Mouse (Mus musculus) midbrain, postnatal 0 days (tissue): ENCODE results near the gene Myo16. TPM values are rescaled to one million over a fixed set of nuclear protein-coding genes. Genes with fewer than 3 reads are reported as not detected.

ENCODE experiments used
- ATAC-seq: fragments of 200-750 bp; cut with Nextera tagmentation; 2 replicates; pipeline ENCODE4 v1.8.0; 2017; ENCODE audit warnings: moderate number of reproducible peaks, mild to moderate bottlenecking, moderate TSS enrichment, moderate library complexity; ENCODE audit not compliant: low FRiP score
- DNase-seq: peaks from one replicate; pipeline ENCODE4 v3.0.0-alpha.2; 2015; ENCODE audit warnings: low spot score
- H3K27ac ChIP-seq: fragments of 300-500 bp; sonication (generic); 2 replicates; pipeline ENCODE4 v1.5.1; 2014; ENCODE audit warnings: low read depth, mild to moderate bottlenecking, low read length, mixed read lengths
- H3K27me3 ChIP-seq: fragments of 300-500 bp; sonication (generic); 2 replicates; pipeline ENCODE4 v1.6.1; 2014; ENCODE audit warnings: low read length, control low read depth, mixed read lengths; ENCODE audit not compliant: insufficient read depth
- H3K36me3 ChIP-seq: fragments of 300-500 bp; sonication (generic); 2 replicates; pipeline ENCODE4 v1.6.1; 2014; ENCODE audit warnings: low read length, control low read depth, mixed read lengths; ENCODE audit not compliant: insufficient read depth
- H3K4me1 ChIP-seq: fragments of 300-500 bp; sonication (generic); 2 replicates; pipeline ENCODE4 v1.6.1; 2014; ENCODE audit warnings: mild to moderate bottlenecking, control low read depth, antibody characterized with exemption, low read length, mixed read lengths; ENCODE audit not compliant: insufficient read depth
- H3K4me2 ChIP-seq: fragments of 300-500 bp; sonication (generic); 2 replicates; pipeline ENCODE4 v1.6.1; 2014; ENCODE audit warnings: low read depth, mild to moderate bottlenecking, low read length, mixed read lengths; ENCODE audit not compliant: poor library complexity, severe bottlenecking
- H3K4me3 ChIP-seq: fragments of 300-500 bp; sonication (generic); 2 replicates; pipeline ENCODE4 v1.5.1; 2014; ENCODE audit warnings: low read depth, mild to moderate bottlenecking, low read length, moderate library complexity
- H3K9ac ChIP-seq: fragments of 300-500 bp; sonication (generic); replicated peaks from 2 replicates; pipeline ENCODE4 v1.6.1; 2014; ENCODE audit warnings: mild to moderate bottlenecking, low read length, moderate library complexity, mixed read lengths; ENCODE audit not compliant: poor library complexity, severe bottlenecking
- H3K9me3 ChIP-seq: fragments of 300-500 bp; sonication (generic); 2 replicates; pipeline ENCODE4 v1.6.1; 2016; ENCODE audit warnings: low read length, control low read depth
- CTCF ChIP-seq: IDR thresholded peaks from 2 replicates; pipeline ENCODE4 v1.5.1; 2016; ENCODE audit warnings: antibody characterized with exemption, mild to moderate bottlenecking
- WGBS: fragments of 180-500 bp; shearing (Covaris S2); extraction: QIAGEN DNeasy Blood & Tissue Kit; methylation state at CpG from one replicate; pipeline ENCODE4 v1.1.7; 2014; 5-methylcytosine and 5-hydroxymethylcytosine counted together
- polyA plus RNA-seq: library from polyadenylated mRNA; unstranded; fragments of >200 nt; fragmentation: Nextera tagmentation; extraction: Ambion mirVana; gene quantifications from 2 replicates; pipeline ENCODE4 v1.2.1, GENCODE M21; 2015
- total RNA-seq: library from RNA; depleted of rRNA; stranded (reverse); fragments of >200 nt; gene quantifications from 2 replicates; pipeline ENCODE4 v1.2.3, GENCODE M21; 2014; rRNA removed

Gene Myo16
- total and polyA plus RNA-seq, 2 experiments from 2014 or later, result 7.7 to 59.9 TPM

DNA sequence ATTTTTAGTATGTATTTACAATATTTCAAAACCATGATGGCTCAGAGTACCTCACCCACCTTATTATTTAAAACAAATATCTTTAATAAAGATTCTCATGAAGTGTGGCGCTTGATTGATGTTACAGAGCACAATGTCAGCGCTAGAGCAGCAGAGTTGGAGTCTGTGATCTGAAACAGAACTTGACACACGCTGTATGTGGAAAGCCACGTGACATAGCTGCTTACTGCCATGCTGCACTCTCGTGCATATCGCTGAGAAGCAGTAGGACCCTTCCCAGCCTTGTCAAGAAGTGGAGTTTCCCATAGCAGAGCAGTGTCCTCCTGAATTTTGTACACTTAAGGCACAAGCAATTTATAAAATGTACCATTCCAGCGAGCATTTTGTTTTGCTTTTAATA is 528.2 kb downstream of the Myo16 start:
- ATAC-seq (no peak), DNase-seq (no peak)
- no peak overlapping the region for H3K4me2 ChIP-seq
- H3K9me3 ChIP-seq, result no peaks in the 10 kb centered on the region
- no peak overlapping the region for H3K9ac ChIP-seq
- TF ChIP-seq CTCF, result no peak
- H3K27ac ChIP-seq, result no peak overlapping the region
- H3K4me3 ChIP-seq, result no peak overlapping the region
- no peaks in the 10 kb centered on the region; the same call in 1 of the 2 replicates for H3K27me3 ChIP-seq
- no peaks in the 10 kb centered on the region for H3K4me1 ChIP-seq
- no peaks in the 10 kb centered on the region for H3K36me3 ChIP-seq
- WGBS, result 66% methylated on average over 7 of the region's 7 CpGs

DNA sequence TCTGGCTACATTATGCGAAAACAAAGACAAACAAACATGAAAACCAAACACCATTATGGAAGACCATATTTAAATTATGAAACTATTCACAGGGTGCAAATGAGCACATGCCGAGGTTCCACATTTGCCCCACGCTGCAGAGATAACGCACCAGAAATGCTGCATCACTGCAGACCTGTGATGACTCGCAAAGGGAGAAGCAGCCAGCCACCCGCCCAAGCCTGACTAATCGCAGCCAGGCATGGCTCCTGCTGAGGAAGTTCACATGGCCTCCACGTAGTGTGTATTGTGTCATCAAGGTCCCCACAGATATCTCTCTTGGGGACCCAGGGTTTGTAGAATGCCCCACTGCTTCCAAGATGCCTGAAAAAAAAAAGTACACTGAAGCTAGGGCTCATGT is 529.4 kb downstream of the Myo16 start:
- 75% methylated on average over 8 of the region's 8 CpGs for WGBS
- no peak overlapping the region for H3K4me3 ChIP-seq

More for the DNA sequence above, 529.4 kb downstream of the Myo16 start:
- H3K9me3 ChIP-seq, result no peaks in the 10 kb centered on the region
- no peak overlapping the region for H3K9ac ChIP-seq
- no peak for ATAC-seq
- H3K36me3 ChIP-seq, result no peaks in the 10 kb centered on the region
- H3K4me2 ChIP-seq, result no peak overlapping the region
- DNase-seq, result no peak
- no peak overlapping the region for H3K27ac ChIP-seq
- TF ChIP-seq CTCF, result no peak
- no peaks in the 10 kb centered on the region; the same call in 1 of the 2 replicates for H3K27me3 ChIP-seq
- H3K4me1 ChIP-seq, result no peaks in the 10 kb centered on the region

Other genes with a start within 250 kb of the Myo16 start
- gene Lig4, start 176.2 kb upstream of the Myo16 start, total RNA-seq, result 4.1 and 4.2 TPM in 2 replicates
- 7.3 and 8.2 TPM in 2 replicates for gene Lig4, start 176.2 kb upstream of the Myo16 start, polyA plus RNA-seq
- 21.3 and 29.1 TPM in 2 replicates for gene Abhd13, start 176.2 kb upstream of the Myo16 start, total RNA-seq
- gene Abhd13, start 176.2 kb upstream of the Myo16 start, polyA plus RNA-seq, result 11.2 and 12.3 TPM in 2 replicates
- 0.33 and 1.1 TPM in 2 replicates for gene Tnfsf13b, start 147.4 kb upstream of the Myo16 start, total RNA-seq
- gene Tnfsf13b, start 147.4 kb upstream of the Myo16 start, polyA plus RNA-seq, result 0.59 and 1.1 TPM in 2 replicates